Mouse (Mus musculus) midbrain, embryonic 14.5 days (tissue): ENCODE results near the gene Psmd1. TPM values are rescaled to one million over a fixed set of nuclear protein-coding genes. Genes with fewer than 3 reads are reported as not detected.
"Not testable (repeated sequence)": the region's sequence is repeated elsewhere in the genome, so short reads cannot be mapped to it uniquely, and the experiment has no call there.

ENCODE experiments used
- ATAC-seq: fragments of 200-750 bp; cut with Nextera tagmentation; 2 replicates; pipeline ENCODE4 v1.8.0; 2017; ENCODE audit warnings: moderate number of reproducible peaks, moderate library complexity; ENCODE audit not compliant: low FRiP score, low TSS enrichment
- DNase-seq: peaks from one replicate; pipeline ENCODE4 v3.0.0-alpha.2; 2015
- H3K27ac ChIP-seq: fragments of 300-500 bp; sonication (generic); replicated peaks from 2 replicates; pipeline ENCODE4 v1.5.1; 2014; ENCODE audit warnings: mild to moderate bottlenecking, low read depth, low read length, moderate library complexity
- H3K27me3 ChIP-seq: fragments of 300-500 bp; sonication (generic); 2 replicates; pipeline ENCODE4 v1.6.1; 2014; ENCODE audit warnings: low read length, control low read depth, mixed read lengths; ENCODE audit not compliant: control insufficient read depth, insufficient read depth
- H3K36me3 ChIP-seq: fragments of 300-500 bp; sonication (generic); 2 replicates; pipeline ENCODE4 v1.6.1; 2014; ENCODE audit warnings: low read length, control low read depth; ENCODE audit not compliant: control insufficient read depth, insufficient read depth
- H3K4me1 ChIP-seq: fragments of 300-500 bp; sonication (generic); 2 replicates; pipeline ENCODE4 v1.6.1; 2014; ENCODE audit warnings: mild to moderate bottlenecking, antibody characterized with exemption, low read length, control low read depth; ENCODE audit not compliant: control insufficient read depth, insufficient read depth
- H3K4me2 ChIP-seq: fragments of 300-500 bp; sonication (generic); 2 replicates; pipeline ENCODE4 v1.6.1; 2014; ENCODE audit warnings: mild to moderate bottlenecking, low read length, moderate library complexity
- H3K4me3 ChIP-seq: fragments of 300-500 bp; sonication (generic); replicated peaks from 2 replicates; pipeline ENCODE4 v1.5.1; 2014; ENCODE audit warnings: low read depth, low read length
- H3K9ac ChIP-seq: fragments of 300-500 bp; sonication (generic); replicated peaks from 2 replicates; pipeline ENCODE4 v1.6.1; 2014; ENCODE audit warnings: mild to moderate bottlenecking, low read length, moderate library complexity
- H3K9me3 ChIP-seq: fragments of 300-500 bp; sonication (generic); 2 replicates; pipeline ENCODE4 v1.6.1; 2016; ENCODE audit warnings: low read length, control low read depth, mixed read lengths; ENCODE audit not compliant: control insufficient read depth
- WGBS: fragments of 180-500 bp; shearing (Covaris S2); extraction: QIAGEN DNeasy Blood & Tissue Kit; methylation state at CpG from one replicate; pipeline ENCODE4 v1.1.7; 2014; 5-methylcytosine and 5-hydroxymethylcytosine counted together
- polyA plus RNA-seq: library from polyadenylated mRNA; unstranded; fragments of >200 nt; fragmentation: Nextera tagmentation; extraction: Ambion mirVana; gene quantifications from 2 replicates; pipeline ENCODE4 v1.2.1, GENCODE M21; 2014

Gene Psmd1
- polyA plus RNA-seq: 149 and 214 TPM in 2 replicates

DNA sequence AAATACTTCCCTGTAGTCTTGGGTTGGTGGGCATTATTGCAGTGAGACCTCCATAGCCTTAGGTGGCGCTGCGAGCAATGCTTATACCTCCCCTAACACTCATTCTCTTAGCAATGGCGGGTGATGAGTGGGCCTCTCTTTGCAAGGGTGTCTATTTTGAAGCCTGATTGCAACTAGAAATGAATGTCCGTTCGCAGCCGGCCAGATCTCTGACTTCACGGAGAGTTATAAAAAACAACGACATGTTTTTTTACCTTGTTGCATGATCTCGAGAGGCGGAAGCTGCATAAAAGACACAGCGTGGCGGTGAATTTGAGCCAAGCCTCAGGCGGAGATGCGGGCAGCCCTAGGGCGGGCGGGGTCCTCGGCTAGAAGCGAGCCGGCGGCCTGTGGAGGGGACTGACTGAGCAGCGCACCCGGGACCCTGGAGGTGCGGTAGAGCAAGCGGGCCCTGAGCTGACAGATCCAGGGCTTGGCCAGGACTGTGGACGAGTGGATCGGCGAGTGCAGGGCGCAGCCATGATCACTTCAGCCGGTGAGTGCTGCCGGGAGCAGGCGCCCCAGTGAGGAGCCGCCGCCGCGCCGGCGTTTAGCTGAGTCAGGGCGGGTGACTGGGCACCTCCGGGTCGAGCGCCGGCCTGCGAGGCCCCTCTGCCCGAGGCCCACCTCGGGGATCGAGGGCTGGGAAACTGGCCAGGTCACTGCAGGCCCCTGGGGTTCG lies at the start of gene Psmd1:
Gene Psmd1, plus strand, starts transcription at position 117 of the 721 bp plus-strand sequence.
- DNase-seq (peak; percentile 95), ATAC-seq (peak; percentile 93)
- Histone ChIP-seq H3K9ac (peak within 1 kb of the TSS; percentile 95), H3K27ac (peak within 1 kb of the TSS; percentile 79), H3K36me3 (no peaks in the 10 kb centered on the region), H3K4me2 (peak within 1 kb of the TSS; percentile 95), H3K9me3 (no peaks in the 10 kb centered on the region), H3K27me3 (no peaks in the 10 kb centered on the region), H3K4me1 (peaks cover 9% of the 10 kb centered on the region), H3K4me3 (peak within 1 kb of the TSS; percentile 99)
- WGBS: 0% methylated on average over 47 of the region's 47 CpGs

DNA sequence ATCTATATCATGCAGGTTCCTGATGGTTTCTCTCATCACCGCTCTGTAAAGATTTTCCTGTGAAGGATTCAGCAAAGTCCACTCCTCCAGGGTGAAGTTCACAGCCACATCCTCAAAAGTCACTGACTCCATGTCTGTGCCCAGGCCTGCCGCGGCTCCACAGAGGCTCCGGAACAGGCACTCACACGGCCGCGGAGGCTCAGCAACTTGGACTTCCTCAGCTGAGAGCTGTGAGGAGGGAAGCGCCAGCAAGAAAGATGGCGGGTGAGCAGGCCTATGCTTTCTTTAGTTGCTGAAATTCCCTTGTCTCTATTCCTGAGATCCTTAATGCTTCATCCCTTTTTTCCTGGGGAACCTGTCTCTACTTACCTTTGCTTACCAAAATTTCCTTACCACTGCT lies 48.4 kb upstream of the Psmd1 start:
- not testable (repeated sequence) for DNase-seq, H3K27me3 ChIP-seq, H3K9ac ChIP-seq, ATAC-seq, H3K9me3 ChIP-seq, H3K4me3 ChIP-seq, H3K27ac ChIP-seq, H3K4me2 ChIP-seq, H3K36me3 ChIP-seq, H3K4me1 ChIP-seq
- 96% methylated on average over 9 of the region's 9 CpGs for WGBS

DNA sequence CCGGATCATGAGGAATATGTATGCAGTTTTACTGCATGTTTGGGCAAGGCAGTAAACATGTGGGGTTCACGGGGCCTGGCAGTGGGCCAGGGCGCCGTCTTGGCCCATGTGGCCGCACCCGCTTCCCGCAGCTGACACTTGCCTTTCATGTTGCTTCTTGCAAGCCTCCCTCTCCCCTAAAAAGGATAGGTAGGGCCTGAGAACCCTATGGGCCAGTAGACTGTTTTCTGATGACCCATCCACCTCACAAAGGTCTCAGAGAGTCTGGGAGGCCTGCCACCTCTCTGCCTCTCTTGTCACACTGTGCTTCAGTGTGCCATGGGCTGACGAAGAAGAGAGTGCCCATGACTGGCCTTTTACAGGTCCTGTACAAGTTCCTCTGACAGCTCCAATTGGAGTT lies 47.7 kb upstream of the Psmd1 start, which contains the start of gene Spata3:
Gene Spata3, plus strand, starts transcription at position 301 of the 400 bp plus-strand sequence.
- Histone ChIP-seq H3K4me3 (no peak within 1 kb of the TSS), H3K27me3 (peaks cover 9% of the 10 kb centered on the region), H3K9me3 (no peaks in the 10 kb centered on the region), H3K27ac (no peak within 1 kb of the TSS), H3K9ac (no peak within 1 kb of the TSS), H3K4me1 (peaks cover 5% of the 10 kb centered on the region; the same call in 1 of the 2 replicates), H3K4me2 (no peak within 1 kb of the TSS), H3K36me3 (no peaks in the 10 kb centered on the region)
- WGBS: 95% methylated on average over 8 of the region's 8 CpGs
- DNase-seq (no peak), ATAC-seq (no peak)

DNA sequence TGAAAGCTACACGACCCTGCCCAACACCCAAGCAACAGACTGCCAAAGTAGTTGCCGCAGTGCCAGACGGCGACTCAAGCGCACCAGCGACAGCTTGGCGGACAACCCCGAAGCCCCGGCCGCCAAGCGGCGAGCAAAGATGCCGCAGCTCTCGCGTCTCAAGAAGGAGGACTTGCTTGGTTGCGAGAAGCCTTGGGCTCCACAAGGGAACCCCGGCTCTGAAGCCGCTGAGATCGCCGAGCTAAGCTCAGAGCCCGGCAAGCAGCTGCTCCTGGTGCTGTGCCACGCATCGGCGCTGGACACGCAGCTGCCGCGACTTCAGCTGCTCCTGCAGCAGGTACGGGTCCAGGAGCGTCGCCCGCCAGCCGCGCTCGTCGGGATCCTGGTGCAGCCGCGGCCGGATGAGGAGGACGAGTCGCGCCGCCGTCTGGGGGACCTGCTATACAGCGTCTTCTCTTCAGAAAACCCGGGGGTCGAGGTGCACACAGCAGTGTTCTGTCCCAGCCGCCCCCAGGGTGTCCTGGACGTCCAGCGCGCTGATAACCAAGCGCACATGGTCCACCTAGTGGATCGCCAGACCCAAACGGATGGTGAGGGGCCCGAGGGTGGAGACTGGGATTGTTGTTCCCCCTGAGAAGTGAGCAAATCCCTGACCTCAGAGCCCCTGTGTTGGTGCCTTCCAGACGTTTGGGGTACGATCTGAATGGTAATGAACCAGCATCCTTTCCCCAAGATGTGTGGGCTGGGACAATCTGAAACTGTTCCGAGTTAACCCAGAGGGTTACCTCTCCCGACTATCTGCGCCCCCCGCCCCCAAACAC lies 45.7 kb upstream of the Psmd1 start:
- Histone ChIP-seq H3K4me1 (peaks cover 5% of the 10 kb centered on the region; the same call in 1 of the 2 replicates), H3K9ac (peak overlapping the region; percentile 66), H3K4me2 (peak overlapping the region; percentile 95), H3K36me3 (no peaks in the 10 kb centered on the region), H3K9me3 (no peaks in the 10 kb centered on the region), H3K27ac (no peak overlapping the region; the same call in 1 of the 2 replicates), H3K4me3 (peak overlapping the region; percentile 54), H3K27me3 (peaks cover 9% of the 10 kb centered on the region)
- DNase-seq (peak; percentile 86), ATAC-seq (peak; percentile 75)
- 4% methylated on average over 60 of the region's 60 CpGs for WGBS

DNA sequence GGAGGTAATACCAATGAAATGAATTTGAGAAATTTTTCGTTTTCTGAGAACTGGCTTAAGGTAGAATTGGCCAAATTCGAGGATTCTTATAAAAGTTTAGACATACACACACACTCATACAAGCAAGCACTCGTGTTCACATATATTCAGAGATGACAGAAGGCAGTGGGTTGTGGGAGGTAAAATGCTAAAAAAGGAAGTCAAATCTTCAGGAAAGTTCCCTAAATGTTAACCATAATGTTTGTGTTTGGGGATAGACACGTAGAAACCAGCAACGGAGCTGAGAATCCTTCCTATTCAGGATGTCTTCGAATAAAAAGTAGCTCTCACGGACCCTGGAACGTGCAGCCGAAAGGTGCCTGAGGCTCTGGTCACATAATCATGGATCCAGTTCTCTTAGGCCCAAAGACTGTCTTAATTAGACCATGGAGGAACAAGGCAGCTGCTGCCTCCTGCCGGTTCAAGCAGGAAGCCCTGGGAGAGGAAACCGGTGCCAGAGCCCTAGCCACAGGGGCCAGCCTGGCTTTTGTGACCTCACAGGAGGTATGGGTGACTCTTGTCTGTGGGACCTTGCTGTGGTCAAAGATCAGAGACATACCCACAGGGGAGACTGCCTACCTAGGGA lies 42.7 kb upstream of the Psmd1 start:
- Histone ChIP-seq H3K27ac (no peak overlapping the region), H3K9ac (no peak overlapping the region), H3K4me3 (no peak overlapping the region), H3K4me2 (no peak overlapping the region), H3K4me1 (peaks cover 5% of the 10 kb centered on the region; the same call in 1 of the 2 replicates), H3K36me3 (no peaks in the 10 kb centered on the region), H3K27me3 (peaks cover 9% of the 10 kb centered on the region), H3K9me3 (no peaks in the 10 kb centered on the region)
- WGBS: 64% methylated on average over 11 of the region's 11 CpGs
- ATAC-seq (no peak), DNase-seq (peak; percentile 13)

DNA sequence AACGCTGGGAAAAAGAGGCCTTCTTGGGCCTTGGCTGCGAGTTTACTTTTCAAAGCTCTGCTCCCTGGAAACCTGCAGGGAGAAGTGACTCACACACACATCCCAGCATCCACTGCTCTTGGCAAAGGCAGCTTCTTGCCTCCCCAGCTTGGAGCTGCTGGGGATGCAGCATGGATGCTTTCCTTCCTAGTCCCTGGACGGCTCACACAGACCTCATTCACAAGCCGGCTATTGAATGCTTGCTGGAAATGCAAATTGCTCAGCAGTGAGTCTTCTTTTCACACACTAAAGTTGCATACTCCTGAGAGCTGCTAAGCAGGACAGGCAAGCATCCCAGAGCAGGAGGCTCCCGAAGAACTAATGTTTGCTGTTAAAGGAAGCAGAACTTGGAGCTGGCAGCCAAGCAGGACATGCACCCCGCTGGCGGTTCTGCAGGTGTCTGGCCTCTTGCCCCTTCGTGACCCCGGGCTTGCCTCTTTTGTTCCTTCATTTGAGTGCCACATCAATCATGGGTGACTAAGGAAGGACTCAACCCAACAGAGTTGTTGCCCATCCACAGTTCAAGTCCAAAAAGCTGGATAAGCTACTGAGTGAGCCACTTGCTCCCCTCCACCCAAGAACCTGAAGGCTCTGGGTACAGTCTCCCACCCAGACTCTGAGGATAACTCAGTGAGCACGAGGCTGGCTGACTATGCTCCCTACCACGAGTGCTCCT lies 31.8 kb upstream of the Psmd1 start:
- peak; percentile 61 for DNase-seq
- Histone ChIP-seq H3K4me3 (no peak overlapping the region), H3K36me3 (no peaks in the 10 kb centered on the region), H3K4me1 (no peaks in the 10 kb centered on the region), H3K9ac (no peak overlapping the region), H3K9me3 (no peaks in the 10 kb centered on the region), H3K27me3 (no peaks in the 10 kb centered on the region), H3K27ac (peak overlapping the region; percentile 64), H3K4me2 (no peak overlapping the region)
- peak; percentile 60; the same call in 1 of the 2 replicates for ATAC-seq
- 10% methylated on average over 11 of the region's 11 CpGs for WGBS

DNA sequence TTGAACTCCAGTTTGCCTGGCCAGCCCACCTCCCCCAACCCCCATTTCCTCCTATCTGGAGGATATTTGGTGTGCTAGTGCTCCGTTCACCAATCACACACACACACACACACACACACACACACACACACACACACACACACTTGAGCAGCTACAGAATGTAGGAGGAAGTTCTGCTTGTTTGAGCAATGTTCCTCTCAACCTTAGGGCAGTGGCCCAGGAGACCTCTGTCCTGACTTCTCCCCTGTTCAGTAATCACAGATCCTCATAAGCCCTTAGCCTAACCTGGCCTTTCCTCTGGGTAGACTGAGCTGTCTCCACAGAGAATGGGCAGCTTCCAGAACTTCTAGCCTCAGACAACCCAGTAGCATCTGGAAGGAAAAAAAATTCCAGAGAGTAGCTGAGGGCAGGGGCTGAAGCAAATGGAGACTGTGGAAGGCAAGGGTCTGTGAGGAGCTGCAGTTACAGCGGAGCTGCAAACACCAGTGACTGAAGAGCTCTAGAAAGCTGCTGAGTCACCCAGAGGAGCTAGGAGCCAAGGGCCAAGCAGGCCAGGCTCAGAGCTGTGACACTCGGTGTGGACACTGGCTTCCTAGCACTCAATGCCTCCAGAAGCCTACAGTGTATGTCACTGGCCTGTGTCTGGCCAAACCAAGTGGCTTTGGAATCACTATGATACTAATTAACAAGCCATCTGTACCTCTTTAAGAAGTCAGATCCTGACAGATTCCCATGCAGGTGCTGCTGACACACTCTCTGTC lies 25.8 kb upstream of the Psmd1 start:
- Histone ChIP-seq H3K4me2 (no peak overlapping the region), H3K9me3 (0 out of 2 replicates have a peak, but pooled peaks cover 3% of the 10 kb centered on the region), H3K36me3 (no peaks in the 10 kb centered on the region), H3K9ac (no peak overlapping the region), H3K27ac (no peak overlapping the region), H3K4me3 (no peak overlapping the region), H3K4me1 (no peaks in the 10 kb centered on the region), H3K27me3 (no peaks in the 10 kb centered on the region)
- ATAC-seq: no peak
- WGBS: 71% methylated on average over 3 of the region's 3 CpGs
- DNase-seq: no peak
